Comparison of ENCODE assay signal across 7 mouse cellular contexts in genomic region chr3:133314475-133314874, GRCm38 (mm10). TPM values are rescaled to one million over a fixed set of nuclear protein-coding genes. Genes with fewer than 3 reads are reported as not detected.
A peak's percentile ranks its signal among the peaks of the same experiment; 100 is the strongest.
DNase-seq lines count a peak whose midpoint lies in the region; ATAC-seq lines count a peak whose summit lies in the region.

No protein-coding gene starts in this region.

- peak; percentile 36 for ATAC-seq in CD4-positive, CD25-positive, alpha-beta regulatory T cell, adult 4 months

- peak; percentile 76 for DNase-seq in A20 (ENCODE audit: low read depth, low spot score)
- DNase-seq in brain, adult 2 months (ENCODE audit: low read depth, low spot score), result peak; percentile 77
- DNase-seq in frontal cortex, postnatal 25 days (ENCODE audit: low spot score in 2 of 2), result peak; percentile 50 to 78
- DNase-seq in kidney, postnatal 4 days, result peak; percentile 79 to 82
- peak; percentile 56 to 82 for DNase-seq in lung, postnatal 4 days
- peak; percentile 61 to 83 for DNase-seq in spleen, adult 18-20 months

RNA-seq across cellular contexts. Expression of gene Ppa2, which starts 4.6 kb away (rescaled TPM):
- polyA plus RNA-seq in CD4-positive, CD25-positive, alpha-beta regulatory T cell, adult 4 months (2017; shearing (Covaris generic)), result 10 to 100 TPM; 14.8 to 25.9 TPM

Comparison
In these comparisons a context has a peak if more than half of its experiments do, and no peak if none do; other contexts are left out.
1. Peak in every context shown above with its lines: DNase-seq and ATAC-seq.